ENCODE assay signal across 27 mouse cellular contexts in genomic region chr8:86307339-86307738, GRCm38 (mm10).
DNase-seq lines count a peak whose midpoint lies in the region; ATAC-seq lines count a peak whose summit lies in the region.
"Had no signal": no experiment of that assay in that cellular context is flagged by ENCODE, and none has a peak within 500 bp of the region (broad histone marks: within the 10 kb centered on the region; RNA-seq: fewer than 3 reads in every experiment).

No protein-coding gene starts in this region.

- no peak overlapping the region for H3K27ac ChIP-seq in forebrain, embryonic 14.5 days (ENCODE audit: low read depth, low read length)
- H3K27ac ChIP-seq: embryonic facial prominence, embryonic 13.5 days; forebrain, embryonic 10.5 days; heart, adult 2 months; hindbrain, embryonic 14.5 days; kidney, embryonic 15.5 days; limb, embryonic 13.5 days; lung, embryonic 15.5 days; midbrain, embryonic 10.5 days; neural tube, embryonic 12.5 days had no signal

- H3K27me3 ChIP-seq in forebrain, embryonic 14.5 days (replicated peaks; ENCODE audit: control insufficient read depth, insufficient read depth, low read length) = no peaks in the 10 kb centered on the region
- H3K27me3 ChIP-seq: embryonic facial prominence, embryonic 13.5 days; kidney, embryonic 15.5 days; limb, embryonic 13.5 days; lung, embryonic 15.5 days; neural tube, embryonic 12.5 days had no signal

- H3K9ac ChIP-seq in forebrain, embryonic 14.5 days (ENCODE audit: low read length) = no peak overlapping the region
- H3K9ac ChIP-seq: embryonic facial prominence, embryonic 13.5 days; hindbrain, embryonic 14.5 days; kidney, embryonic 15.5 days; limb, embryonic 13.5 days; lung, embryonic 15.5 days; neural tube, embryonic 12.5 days had no signal

- peak; percentile 46 for DNase-seq in cerebellum, adult 9-11 months
- no peak for DNase-seq in cerebellum, adult 9-10 months
- peak; percentile 81 for DNase-seq in heart, adult 11 months
- no peak for DNase-seq in heart, postnatal 25 days (ENCODE audit: low spot score)
- peak; percentile 42 for DNase-seq in left cerebral cortex, postnatal 4 days
- no peak for DNase-seq in left cerebral cortex, adult 9 months (ENCODE audit: low spot score in 2 of 2)
- no peak for DNase-seq in forebrain, embryonic 14.5 days (ENCODE audit: low spot score)
- DNase-seq: adrenal gland, postnatal 25 days; B cell, adult 2 months; kidney, adult 18-20 months; kidney, postnatal 25 days; right cerebral cortex, postnatal 4 days; thymus, adult 2 months; thymus, postnatal 36 days had no signal

- no peaks in the 10 kb centered on the region for H3K4me1 ChIP-seq in forebrain, embryonic 14.5 days (ENCODE audit: control insufficient read depth, insufficient read depth, low read length)
- H3K4me1 ChIP-seq: embryonic facial prominence, embryonic 13.5 days; forebrain, embryonic 10.5 days; kidney, embryonic 15.5 days; limb, embryonic 13.5 days; lung, embryonic 15.5 days; midbrain, embryonic 10.5 days; neural tube, embryonic 12.5 days had no signal

- H3K36me3 ChIP-seq in forebrain, embryonic 14.5 days (ENCODE audit: control insufficient read depth, insufficient read depth, low read length) = no peaks in the 10 kb centered on the region
- H3K36me3 ChIP-seq: embryonic facial prominence, embryonic 13.5 days; forebrain, embryonic 10.5 days; kidney, embryonic 15.5 days; limb, embryonic 13.5 days; lung, embryonic 15.5 days; midbrain, embryonic 10.5 days; neural tube, embryonic 12.5 days had no signal

- WGBS in forebrain, embryonic 14.5 days = 89% methylated on average over 3 of the region's 3 CpGs

- H3K4me2 ChIP-seq in forebrain, embryonic 14.5 days (ENCODE audit: low read length) = no peak overlapping the region
- H3K4me2 ChIP-seq: embryonic facial prominence, embryonic 13.5 days; hindbrain, embryonic 14.5 days; kidney, embryonic 15.5 days; limb, embryonic 13.5 days; liver, embryonic 11.5 days; lung, embryonic 15.5 days; neural tube, embryonic 12.5 days had no signal

- intact Hi-C loops in heart, postnatal 25 days (cut with DNase I) = no loop called here
- intact Hi-C loops in left cerebral cortex, postnatal 4 days (cut with DNase I) = no loop called here

- no peak overlapping the region for H3K4me3 ChIP-seq in forebrain, embryonic 14.5 days (ENCODE audit: low read depth, low read length)
- H3K4me3 ChIP-seq: embryonic facial prominence, embryonic 13.5 days; forebrain, embryonic 10.5 days; heart, adult 2 months; kidney, embryonic 15.5 days; limb, embryonic 13.5 days; lung, embryonic 15.5 days; midbrain, embryonic 10.5 days; myocyte; neural tube, embryonic 12.5 days had no signal

- ATAC-seq in forebrain, embryonic 14.5 days = no peak
- ATAC-seq: forebrain, embryonic 16.5 days; midbrain, embryonic 16.5 days had no signal

- H3K9me3 ChIP-seq in forebrain, embryonic 14.5 days (replicated peaks; ENCODE audit: control insufficient read depth, low read length) = no peaks in the 10 kb centered on the region
- H3K9me3 ChIP-seq: embryonic facial prominence, embryonic 13.5 days; forebrain, embryonic 10.5 days; kidney, embryonic 15.5 days; limb, embryonic 13.5 days; lung, embryonic 15.5 days; midbrain, embryonic 10.5 days; neural tube, embryonic 12.5 days had no signal

Comparison
In these comparisons a context has a peak if more than half of its experiments do, and no peak if none do; other contexts are left out.
1. DNase-seq: peak in cerebellum, adult 9-11 months (single experiment), heart, adult 11 months (single experiment) and left cerebral cortex, postnatal 4 days (single experiment); none in cerebellum, adult 9-10 months (single experiment), heart, postnatal 25 days (single experiment), left cerebral cortex, adult 9 months (0 of 2) and forebrain, embryonic 14.5 days (single experiment).